Mouse (Mus musculus) kidney, adult 18-20 months (tissue): ENCODE results near the gene Crocc2.

Source experiments
- DNase-seq: peaks from one replicate; pipeline ENCODE4 v3.0.0; 2021

Gene Crocc2

GRCm38 (mm10) chr1:93168295-93168775, at the start of gene Crocc2:
Gene Crocc2, plus strand, starts transcription at chr1:93168725.
- DNase-seq, result no peak

- no peak for DNase-seq
These were observed 49.7 kb upstream of the Crocc2 start for GRCm38 (mm10) chr1:93118816-93119215.

GRCm38 (mm10) chr1:93123179-93123854, 45.2 kb upstream of the Crocc2 start:
- DNase-seq, result no peak

GRCm38 (mm10) chr1:93124066-93124465, 44.5 kb upstream of the Crocc2 start:
- no peak for DNase-seq

- no peak for DNase-seq
These were observed 43.3 kb upstream of the Crocc2 start for GRCm38 (mm10) chr1:93125256-93125655.

GRCm38 (mm10) chr1:93128209-93128608, 40.3 kb upstream of the Crocc2 start:
- DNase-seq, result no peak

GRCm38 (mm10) chr1:93128710-93129349, 39.7 kb upstream of the Crocc2 start:
- peak; percentile 63 for DNase-seq

- DNase-seq, result peak; percentile 11
These were observed 38.1 kb upstream of the Crocc2 start for GRCm38 (mm10) chr1:93130242-93130983.

GRCm38 (mm10) chr1:93132676-93133075, 35.8 kb upstream of the Crocc2 start:
- DNase-seq, result no peak

- no peak for DNase-seq
These were observed 33.4 kb upstream of the Crocc2 start, which contains the start of gene Agxt for GRCm38 (mm10) chr1:93135036-93135526. Gene Agxt, plus strand, starts transcription at chr1:93135240.

- peak; percentile 66 for DNase-seq
These were observed 30.0 kb upstream of the Crocc2 start for GRCm38 (mm10) chr1:93138534-93138933.

- DNase-seq, result no peak
These were observed 28.8 kb upstream of the Crocc2 start for GRCm38 (mm10) chr1:93139713-93140112.

- DNase-seq, result no peak
These were observed 25.7 kb upstream of the Crocc2 start for GRCm38 (mm10) chr1:93142871-93143270.

GRCm38 (mm10) chr1:93144176-93144575, 24.3 kb upstream of the Crocc2 start:
- DNase-seq, result no peak

- DNase-seq, result no peak
These were observed 17.4 kb upstream of the Crocc2 start for GRCm38 (mm10) chr1:93150907-93151661.

- peak; percentile 40 for DNase-seq
These were observed 11.0 kb upstream of the Crocc2 start for GRCm38 (mm10) chr1:93157566-93157965.

GRCm38 (mm10) chr1:93158916-93159315, 9.6 kb upstream of the Crocc2 start:
- DNase-seq, result no peak

GRCm38 (mm10) chr1:93159566-93160500, 8.7 kb upstream of the Crocc2 start:
- DNase-seq, result peak; percentile 36

- DNase-seq, result peak; percentile 74
These were observed 7.9 kb upstream of the Crocc2 start, which contains the start of gene 2310007B03Rik for GRCm38 (mm10) chr1:93160501-93161133. Gene 2310007B03Rik, minus strand, starts transcription at chr1:93160948.

- DNase-seq, result no peak
These were observed 7.2 kb upstream of the Crocc2 start for GRCm38 (mm10) chr1:93161350-93161749.

GRCm38 (mm10) chr1:93161921-93162320, 6.6 kb upstream of the Crocc2 start:
- DNase-seq, result no peak
